Mouse (Mus musculus) CD4-positive, CD25-positive, alpha-beta regulatory T cell, adult 4 months (primary cell): ENCODE measurements around the gene Bahcc1. TPM values are rescaled to one million over a fixed set of nuclear protein-coding genes. Genes with fewer than 3 reads are reported as not detected.

Experiments
- ATAC-seq: one replicate; pipeline ENCODE4 v1.8.0; 2017
- polyA plus RNA-seq, 2 experiments: library from polyadenylated mRNA; unstranded; fragments of 100-300 nt; shearing (Covaris generic); gene quantifications; one replicate each; pipeline ENCODE4 v1.2.1; 2017

Bahcc1 gene
- polyA plus RNA-seq, 2 experiments from 2014 or later = not detected

DNA sequence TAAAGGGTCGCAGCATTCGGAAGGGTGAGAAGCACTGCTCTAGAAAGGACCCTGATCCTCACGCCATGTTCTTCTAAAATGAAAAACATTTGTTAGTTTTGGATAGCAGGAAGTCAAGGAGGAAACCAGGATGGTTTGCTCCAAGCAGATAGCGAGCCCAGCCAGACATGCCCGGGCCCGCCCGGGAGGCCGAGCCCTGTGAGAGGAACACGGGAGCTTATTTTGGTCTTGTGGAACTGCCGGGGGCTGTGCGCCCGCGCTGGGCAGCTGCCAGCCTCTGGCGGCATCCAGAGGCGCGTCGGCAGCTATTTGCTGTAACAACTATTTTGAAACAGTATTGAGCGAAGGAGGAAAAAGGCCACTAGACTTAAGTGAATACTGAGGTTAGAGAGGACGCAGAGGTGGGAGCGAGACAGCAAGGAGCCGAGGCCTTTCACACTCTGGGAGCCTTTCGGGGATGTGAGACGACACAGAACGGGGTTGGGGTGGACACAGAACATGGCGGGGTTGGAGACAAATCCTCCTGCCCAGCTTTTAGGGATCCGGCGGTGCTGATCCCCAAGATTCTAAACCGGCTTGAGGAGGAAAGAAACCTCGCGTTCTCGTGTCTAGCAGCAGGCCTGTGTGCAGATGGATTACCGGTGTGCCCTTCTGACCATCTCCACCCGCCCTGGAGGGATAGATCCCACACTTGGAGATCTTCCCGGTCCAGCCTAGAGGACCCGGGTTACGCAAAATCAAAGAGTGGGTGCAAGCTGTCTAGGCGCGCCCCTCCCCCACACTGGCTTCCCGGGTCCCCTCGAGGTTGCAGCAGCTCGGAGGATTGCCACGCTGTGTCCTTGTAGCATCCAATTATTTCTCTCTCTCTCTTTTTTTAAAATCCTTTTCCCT, 2.6 kb upstream of the Bahcc1 start:
- ATAC-seq = no peak

DNA sequence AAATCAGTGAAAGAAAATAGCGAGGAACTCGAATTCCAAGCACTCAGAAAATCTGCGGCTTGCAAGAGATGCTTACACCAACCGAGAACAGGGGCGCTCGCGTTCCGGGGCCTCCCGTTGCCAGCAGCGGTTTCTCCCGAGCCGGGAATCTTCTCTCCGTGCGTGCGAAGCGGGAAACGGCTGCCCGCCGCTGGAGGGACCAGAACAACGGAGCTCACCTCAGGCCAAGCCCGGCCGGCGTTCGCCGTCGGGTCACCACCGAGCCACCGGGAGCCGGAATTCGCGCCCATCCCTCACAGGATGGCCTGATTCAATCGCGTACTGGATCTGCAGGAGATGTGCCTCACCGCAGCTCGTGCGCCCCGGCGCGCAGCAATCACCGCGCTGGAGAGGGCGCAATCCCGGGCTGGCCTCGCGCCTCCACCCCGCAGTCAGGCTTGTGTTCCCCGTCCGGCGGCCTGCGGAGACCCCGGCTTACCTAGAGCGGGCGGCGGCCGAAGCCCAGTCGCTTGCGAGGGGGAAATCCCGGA, 1.8 kb upstream of the Bahcc1 start:
- ATAC-seq = no peak

DNA sequence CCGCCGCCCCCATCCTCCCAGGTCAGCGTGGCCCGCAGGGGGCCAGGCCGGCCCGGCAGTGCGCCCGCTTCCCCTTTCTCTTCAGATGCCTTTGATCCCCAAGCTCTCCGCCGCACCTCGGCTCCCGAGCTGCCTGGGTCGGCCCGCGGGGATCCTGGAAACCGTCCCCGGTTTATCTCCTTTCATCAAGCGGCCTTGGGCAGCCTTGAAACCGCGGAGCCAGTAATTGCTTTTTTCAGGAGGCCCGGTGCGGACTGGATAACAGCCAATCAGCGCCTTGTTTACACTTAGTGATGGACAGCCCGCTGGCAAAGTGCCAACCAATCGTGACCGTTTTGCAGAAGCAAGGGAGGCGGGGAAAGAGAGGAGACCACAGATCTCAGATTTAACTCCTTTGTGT, 1.4 kb upstream of the Bahcc1 start:
- no peak for ATAC-seq

DNA sequence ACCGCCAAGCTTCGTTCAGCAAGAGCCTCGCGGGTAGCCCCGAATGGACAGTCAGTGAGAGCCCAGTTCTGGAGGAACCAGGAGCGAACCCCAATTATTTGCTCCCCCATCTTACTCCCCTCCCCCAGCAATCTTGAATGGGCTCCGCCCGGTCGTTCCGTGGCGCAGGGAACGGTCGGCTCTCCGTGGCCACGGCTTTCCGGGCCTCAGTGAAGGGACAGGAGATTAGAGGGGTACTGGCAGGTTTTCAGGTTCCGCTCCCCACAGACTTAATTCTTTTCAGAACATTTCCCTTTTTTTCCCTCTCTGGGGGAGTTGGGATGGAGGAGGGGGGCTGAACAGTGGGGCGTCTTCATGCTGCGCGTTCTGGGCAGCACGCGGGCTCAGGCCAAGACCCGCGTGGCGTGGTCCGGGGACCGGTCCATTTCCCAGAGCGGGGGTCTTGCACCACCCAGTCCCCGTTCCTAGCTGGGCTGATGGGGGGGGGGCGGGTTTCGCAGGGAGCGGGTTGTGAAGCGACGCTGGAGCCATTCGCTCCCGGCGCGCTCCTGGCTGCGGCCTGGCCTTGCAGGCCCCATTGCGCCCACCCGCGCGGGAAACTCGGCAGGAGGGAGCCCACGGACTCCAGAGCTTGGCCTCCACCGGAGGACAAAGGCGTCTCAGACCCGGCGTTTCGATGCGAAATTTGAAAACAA, 841 bp downstream of the Bahcc1 start:
- ATAC-seq = no peak

DNA sequence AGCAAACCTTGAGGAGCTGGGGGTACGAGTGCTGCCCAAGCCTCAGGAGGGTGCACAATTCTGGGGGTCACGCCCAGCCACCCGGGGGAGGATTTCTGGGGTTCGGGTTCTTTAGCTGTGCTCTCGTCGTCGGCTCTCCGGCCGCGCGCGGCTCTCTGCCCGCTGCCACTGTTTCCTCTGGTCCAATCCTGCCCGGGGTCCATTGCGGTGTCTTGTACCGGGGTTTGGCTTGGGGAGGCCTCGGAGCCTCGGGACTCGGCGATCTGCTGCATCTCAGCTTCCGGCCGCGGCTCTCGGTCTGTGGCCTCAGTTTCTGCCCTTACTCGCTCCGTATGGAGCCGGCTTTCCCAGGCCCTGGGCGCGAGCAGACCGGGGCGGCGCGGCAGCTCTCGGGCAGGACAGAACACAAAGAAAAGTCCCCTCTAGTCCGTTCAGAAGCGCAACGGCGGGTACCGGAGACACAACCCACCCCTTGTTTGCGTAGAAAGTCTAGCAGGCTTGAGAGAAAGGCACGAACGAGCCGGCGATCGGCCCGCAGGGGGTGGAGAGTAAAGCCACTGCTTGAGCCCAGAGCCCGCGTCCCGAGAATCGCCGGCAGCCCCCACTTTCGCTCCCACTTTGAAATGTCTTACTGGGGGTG, 1.5 kb downstream of the Bahcc1 start:
- ATAC-seq = no peak

DNA sequence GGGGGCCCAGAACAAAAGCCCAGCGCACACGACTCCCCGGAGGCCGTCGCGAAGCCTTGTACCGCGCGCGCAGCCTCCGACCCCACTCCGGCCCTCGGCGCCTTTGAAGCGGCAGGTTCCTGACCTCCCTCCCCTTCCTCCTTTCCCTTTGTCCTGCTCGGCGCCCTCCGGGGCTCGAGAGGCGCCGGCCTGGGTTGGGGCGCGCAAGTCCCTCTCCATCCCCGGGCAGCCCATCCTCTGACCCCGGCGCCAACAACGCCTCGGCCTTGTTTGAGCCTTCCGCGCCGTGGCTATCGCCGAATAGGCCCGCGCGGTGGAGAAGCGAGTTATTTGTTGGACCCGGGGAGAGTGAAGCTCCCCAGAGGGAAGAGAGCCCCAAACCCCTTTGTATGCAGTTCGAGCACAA, 2.0 kb downstream of the Bahcc1 start:
- ATAC-seq = no peak

DNA sequence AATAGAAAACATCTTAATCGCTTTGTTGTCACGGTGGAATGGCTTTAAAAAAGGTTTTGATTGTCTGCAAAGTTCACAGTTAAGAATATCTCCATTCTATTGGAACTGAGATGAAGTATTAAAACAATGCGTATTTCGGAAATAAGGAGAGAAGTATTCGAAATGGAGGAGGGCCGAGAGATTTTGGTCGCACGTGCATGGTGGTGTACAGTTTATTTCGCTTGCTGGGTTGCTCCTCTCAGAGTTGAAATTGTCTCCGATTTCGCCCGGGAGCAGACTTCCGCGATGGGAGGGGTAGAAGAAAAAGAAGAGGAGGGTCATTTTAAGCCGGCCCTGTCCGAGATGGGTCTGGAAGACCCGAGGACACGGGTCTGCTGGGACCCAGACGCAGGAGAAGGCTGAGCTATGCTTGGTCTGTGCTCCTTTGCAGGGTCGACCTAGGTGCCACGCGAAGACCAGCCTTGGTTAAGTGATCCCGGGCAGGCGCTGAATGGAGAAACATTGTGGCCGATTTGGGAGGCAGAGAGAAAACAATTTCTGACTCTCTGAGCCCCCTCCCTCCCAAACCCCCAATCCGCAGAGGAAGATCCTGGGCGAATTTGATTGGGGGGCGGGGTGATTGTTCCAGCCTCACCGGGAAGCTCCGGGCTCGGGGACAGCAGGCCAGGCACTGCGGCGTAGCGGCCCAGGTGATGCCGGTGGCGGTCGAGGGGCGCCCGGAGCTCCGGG, 2.8 kb downstream of the Bahcc1 start:
- no peak for ATAC-seq

DNA sequence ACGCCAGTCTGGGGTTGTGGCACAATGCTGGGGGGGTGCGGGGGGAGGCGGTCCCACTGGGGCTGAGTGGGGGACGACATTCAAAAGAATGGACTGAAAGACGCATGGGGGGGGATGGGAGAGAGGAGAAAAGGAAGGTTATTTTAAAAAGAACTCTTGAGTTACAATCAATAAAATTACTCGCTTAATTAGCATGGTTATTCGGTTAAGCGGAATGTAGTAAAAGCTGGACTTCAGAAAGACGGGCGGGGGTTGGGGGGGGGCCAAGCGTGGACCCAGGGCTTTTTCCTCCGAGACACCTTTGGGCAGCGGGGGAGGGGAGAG, 3.3 kb downstream of the Bahcc1 start:
- ATAC-seq = no peak

DNA sequence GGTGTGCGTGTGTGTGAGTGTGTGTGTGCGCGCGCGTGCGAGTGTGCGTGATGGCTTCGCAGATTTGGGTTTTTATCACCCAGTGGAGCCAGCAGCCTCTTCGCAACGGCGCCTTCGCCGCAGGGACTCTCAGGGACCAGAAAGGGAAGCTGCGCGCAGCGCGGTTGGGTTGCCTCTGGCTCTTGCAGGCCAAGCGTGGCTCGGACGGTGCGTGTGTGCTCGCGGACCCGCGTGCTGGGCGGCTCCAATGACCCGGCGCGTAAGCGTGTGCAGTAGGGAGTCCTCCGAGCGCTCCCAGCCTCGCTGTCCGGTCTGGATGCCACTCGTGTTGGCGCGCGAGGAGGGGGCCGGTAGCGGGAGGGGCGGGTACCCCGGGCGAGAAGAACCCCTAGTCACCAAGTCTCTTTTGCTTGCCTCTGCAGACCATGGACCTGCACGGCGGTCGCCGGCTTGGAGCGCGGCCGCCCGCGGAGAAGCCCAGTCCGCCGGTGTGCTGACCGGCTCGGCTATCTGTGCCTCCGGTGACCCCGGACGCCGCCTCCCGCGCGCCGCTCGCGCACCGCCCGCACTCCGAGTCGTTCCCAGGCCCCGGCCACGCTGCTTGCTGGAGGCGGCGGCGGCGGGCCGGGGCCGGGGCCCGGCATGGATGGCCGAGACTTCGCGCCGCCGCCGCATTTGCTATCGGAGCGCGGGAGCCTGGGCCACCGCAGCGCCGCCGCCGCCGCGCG, 3.9 kb downstream of the Bahcc1 start:
- no peak for ATAC-seq

DNA sequence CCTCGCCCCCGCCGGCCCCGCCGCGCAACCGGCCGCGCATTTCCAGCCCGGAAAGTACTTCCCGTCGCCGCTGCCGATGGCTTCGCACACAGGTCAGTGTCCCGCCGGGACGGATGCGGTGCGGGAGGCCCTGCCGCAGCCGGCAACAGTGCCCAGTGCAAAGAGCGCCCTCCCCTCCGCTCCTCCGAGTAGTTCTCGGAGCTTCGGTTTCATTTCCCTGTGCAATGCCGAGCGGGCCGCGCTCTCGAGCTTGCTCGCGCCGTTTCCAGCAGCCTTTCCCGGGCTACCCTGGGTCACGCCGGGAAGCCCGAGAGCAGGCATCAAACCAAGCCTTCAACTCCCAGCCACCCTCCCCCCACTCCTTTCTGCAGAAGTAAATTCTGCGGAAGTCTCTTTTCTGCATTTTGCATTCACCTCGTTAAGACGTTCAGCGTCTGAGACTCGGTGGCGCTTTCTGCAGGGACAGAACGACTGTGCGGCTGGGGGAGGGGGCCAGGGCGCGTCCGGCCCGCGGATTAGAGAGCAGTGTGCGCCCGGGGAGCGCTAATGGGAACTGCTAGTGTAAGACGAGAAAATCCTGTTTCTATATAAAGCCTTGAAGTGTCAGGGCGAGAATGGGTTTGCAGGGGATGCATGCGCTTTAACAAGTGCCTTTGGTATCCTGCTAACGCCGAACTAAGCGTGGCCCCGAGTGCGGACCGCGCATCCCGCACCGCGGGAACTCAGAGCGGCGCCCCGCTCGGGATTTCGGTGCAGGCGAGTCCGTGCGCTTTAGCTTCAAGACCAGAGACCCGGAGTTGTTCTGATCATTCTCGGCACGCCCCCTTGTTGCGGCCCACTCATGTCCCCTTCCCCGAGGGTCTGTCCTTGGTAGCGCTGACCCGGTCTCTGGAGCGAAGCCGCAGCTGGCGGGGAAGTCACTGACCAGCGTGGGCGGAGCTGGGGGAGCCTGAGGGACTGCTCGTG, 4.7 kb downstream of the Bahcc1 start:
- ATAC-seq = no peak

DNA sequence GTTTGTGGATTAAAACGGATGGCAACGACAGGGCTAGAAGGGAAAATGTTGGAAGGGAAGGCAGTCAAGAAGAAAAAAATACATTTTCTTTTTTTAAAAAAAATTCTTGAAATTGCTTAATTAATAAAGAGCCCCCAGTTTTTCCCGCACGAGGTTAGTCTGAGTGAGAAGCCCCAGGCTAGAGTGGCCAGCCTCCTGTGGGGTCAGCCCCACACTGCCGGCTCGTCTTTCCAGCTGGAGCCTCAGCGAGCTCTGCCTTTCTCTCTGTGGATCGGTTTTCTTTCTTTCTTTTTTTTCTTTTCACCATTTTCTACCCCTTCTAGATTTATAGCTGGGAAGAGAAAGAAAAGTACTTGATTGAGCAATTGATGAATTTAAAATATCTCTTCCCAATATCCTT, 5.6 kb downstream of the Bahcc1 start:
- no peak for ATAC-seq

DNA sequence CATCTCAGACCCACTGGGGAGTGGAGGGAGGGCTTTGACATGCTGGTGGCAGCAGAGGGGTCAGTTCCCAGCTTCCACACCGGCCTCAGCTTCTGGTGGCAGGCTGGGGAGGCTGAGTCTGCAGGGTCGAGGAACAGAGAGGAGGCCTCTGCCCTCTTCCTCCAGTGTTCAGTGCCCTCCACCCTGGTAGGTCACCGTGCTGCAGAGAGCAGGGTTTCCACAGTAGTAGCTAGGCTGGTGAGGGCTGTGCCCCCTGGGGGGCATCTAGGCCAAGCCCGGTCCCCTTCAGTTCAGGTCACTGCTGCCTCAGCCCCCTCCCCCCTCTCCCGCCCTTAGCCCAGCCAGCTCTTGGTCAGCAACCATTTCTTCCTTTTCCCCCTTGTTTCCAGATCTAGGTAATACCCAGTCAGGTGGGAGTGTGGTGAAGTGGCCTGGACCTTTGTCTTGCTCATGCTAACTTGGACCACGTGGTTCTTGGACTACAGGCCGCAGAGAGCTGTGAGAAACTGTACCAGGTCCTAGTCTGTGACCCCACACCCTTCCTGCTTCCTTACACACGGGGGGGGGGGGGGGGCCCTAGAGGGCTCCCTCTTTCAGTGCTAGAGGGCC, 6.1 kb downstream of the Bahcc1 start:
- no peak for ATAC-seq

DNA sequence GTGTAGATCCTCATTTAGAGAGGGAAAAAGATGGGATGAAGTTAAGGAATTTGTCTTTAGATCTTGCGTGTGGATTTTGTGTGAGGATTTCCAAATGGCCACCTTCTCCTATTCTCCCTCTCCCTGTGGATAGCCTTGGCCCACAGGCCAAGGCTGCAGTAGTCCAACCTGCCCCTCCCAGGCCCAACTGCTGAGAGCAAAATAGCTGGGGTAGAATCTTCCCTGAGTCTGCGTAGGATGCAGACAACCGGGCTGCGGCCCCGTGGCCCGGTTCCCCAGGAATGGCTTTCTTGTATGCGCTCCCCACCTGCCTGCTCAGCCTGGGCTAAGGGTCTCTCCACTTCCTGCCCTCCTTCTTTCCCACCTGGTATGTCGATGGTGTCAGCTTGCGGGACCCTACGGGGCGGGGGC, 6.8 kb downstream of the Bahcc1 start:
- no peak for ATAC-seq

DNA sequence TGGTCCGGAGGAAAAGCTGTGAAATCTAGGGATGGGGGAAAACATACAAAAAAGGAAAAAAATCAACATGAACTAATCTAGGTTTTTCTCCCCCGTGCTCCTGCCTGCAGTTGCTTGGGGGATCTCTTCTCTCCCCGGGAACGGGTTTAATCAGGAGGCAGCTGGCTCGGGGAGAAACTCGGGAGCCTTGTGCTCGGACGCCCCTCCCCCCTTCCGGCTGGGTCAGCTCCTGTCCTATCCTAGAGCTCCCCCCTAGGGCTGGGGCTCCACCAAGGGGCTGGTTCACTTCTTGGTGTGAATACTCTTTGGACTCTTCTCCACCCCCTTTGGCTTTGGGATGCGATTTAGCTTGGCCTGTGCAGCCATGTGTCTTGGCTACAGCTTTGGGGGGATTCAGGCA, 7.5 kb downstream of the Bahcc1 start:
- no peak for ATAC-seq

DNA sequence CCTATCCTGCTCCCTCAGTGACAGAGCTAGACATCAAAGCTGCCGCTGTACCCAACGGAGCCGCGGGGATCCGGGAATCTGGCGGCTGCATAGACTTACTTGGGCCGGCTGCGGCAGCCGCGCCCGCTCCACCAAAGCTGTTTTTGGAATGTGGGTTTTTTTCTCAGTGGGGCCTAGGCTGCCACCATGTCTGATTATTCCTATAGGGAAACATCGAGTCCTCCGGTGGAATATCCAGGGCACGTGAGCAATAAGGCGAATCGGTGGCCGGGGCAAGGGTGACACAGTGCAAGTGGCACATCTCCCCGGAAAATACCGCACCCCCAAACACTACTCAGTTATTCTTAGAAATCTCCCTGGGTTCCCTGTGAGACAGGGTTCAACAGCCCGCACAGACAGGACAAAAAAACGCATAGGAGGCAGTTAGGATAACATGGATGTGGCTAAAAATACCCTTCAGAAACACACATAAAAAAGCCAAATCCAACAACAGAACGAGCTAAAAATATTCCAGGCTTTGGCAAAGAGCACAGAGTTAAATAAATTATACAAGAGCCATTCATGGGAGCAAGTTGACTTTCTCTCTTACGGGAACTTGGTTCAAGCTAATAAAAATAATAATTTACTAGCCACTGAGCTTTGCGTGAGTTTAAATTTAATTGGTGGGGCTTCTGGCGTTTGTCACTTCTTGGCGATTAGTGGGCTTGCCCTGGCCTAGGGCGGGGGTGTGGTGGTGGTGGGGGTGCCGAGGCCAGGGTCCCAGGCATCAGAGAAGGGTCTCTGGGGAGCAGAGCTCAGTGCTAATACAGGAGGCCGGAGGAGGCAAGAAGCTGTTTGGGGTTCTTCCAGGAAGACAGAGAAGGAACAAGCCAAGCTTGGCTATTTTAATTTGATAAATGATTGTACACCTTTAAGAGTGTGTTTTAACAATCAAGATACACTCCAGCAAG, 8.5 kb downstream of the Bahcc1 start:
- ATAC-seq = no peak

DNA sequence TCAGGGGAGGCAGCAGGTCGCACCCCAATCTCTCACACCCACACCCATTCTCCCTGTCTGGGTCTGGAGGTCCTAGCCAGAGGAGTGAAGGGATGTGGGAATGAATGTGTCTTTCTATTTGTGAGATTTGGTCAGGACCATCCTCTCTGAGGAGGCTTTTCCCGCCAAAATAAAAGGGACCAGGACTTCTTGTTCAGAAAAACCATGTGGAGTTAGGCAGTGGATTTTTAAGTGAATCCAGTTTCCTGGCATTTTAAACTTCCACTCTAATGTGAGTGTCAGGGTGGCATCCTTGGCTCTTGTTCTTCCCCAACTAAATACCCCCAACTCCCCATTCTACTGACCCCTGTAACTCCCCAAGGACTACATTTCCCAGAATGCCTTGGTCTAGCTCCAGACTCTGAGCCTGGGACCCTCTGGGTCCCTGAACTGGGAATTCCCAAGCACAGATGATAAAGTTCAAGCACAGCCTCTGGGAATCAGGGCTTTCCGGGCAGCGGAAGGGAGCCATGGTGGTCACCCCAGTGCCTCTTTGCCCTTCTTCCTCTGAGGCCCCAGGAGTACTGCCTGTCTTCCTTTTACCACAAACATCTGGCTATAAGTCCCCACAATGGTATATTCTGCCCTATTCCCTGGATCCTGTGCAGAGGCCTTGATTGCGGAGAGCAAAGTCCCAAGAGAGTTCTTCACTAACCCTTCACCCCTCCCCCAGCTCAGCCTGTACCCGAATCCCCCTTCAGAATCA, 9.4 kb downstream of the Bahcc1 start:
- ATAC-seq = no peak

DNA sequence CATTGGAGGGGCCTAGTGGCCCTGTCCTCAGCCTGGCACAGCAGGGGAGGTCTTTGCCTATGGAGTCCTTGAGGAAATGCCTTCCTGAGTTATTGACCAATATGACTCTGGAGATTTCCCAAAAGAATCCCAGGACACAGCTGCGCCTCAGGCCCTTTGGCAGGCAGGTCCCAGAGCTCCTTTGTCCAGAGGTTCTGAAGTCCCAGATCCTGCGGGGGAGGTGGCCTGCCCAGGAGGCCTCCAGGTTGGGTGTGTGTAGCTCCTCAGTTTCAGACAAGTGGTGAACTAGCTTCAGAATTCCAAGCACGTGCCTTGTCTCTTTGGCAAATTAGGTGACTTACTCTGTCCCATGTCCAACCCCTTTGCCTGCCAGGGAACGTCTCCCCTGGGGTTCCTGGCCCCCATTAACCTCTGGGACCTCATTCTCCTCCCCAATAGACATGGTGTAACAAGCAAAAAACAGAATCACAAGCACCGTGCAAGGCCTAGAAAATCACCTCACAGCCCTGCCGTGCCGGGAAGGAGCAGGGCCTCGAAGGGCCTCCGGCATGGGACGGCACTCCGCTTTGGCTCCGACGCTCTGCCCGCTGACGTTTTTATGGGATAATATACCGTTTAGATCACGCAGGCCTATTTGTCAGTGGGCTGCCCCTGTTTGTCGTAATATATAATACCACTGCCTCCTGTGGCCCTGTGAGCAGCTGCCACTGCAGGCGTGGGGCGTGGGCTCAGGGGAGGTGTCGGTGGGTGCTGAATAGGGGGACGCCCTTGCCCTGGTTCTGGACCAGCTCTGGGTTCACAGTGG, 10.2 kb downstream of the Bahcc1 start:
- no peak for ATAC-seq

DNA sequence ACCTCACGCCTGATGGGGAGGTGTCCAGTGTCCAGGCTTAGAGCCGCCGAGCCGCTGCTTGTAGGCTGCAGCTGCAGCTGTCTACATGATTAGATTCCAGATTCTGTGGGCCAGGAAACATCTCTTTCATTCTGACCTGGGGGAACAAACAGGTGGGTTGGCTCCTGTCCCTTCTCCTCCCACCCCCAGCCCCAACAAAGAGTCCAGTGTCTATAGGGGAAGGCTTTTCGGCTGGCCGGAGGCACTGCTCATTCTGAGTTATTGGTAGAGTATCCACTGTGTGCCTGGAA, 10.7 kb downstream of the Bahcc1 start:
- ATAC-seq = no peak
